Mouse (Mus musculus): ENCODE results near the gene Sntg2. TPM values are rescaled to one million over a fixed set of nuclear protein-coding genes. Genes with fewer than 3 reads are reported as not detected.

The Sntg2 gene
- total RNA-seq, 4 experiments from 2014 or later, result 0.34 to 0.41 TPM; not detected in 2

GRCm38 (mm10) chr12:30204457-30204856, 168.7 kb downstream of the Sntg2 start:
- no peak for DNase-seq (ENCODE audit: low spot score in 2 of 2)

GRCm38 (mm10) chr12:30202763-30203162, 170.4 kb downstream of the Sntg2 start:
- DNase-seq (ENCODE audit: low spot score in 2 of 2), result no peak

GRCm38 (mm10) chr12:30201031-30201430, 172.1 kb downstream of the Sntg2 start:
- no peak for DNase-seq (ENCODE audit: low spot score in 2 of 2)

- DNase-seq (ENCODE audit: low spot score in 2 of 2), result no peak
These were observed 172.6 kb downstream of the Sntg2 start for GRCm38 (mm10) chr12:30200621-30201020.

GRCm38 (mm10) chr12:30199735-30200134, 173.4 kb downstream of the Sntg2 start:
- DNase-seq (ENCODE audit: low spot score in 2 of 2), result no peak

- no peak for DNase-seq (ENCODE audit: low spot score in 2 of 2)
These were observed 174.9 kb downstream of the Sntg2 start for GRCm38 (mm10) chr12:30198250-30198649.

GRCm38 (mm10) chr12:30181721-30182120, 191.5 kb downstream of the Sntg2 start:
- DNase-seq (ENCODE audit: low spot score in 2 of 2), result no peak

GRCm38 (mm10) chr12:30179623-30180022, 193.6 kb downstream of the Sntg2 start:
- no peak for DNase-seq (ENCODE audit: low spot score in 2 of 2)

GRCm38 (mm10) chr12:30177966-30178365, 195.2 kb downstream of the Sntg2 start:
- no peak for DNase-seq (ENCODE audit: low spot score in 2 of 2)

GRCm38 (mm10) chr12:30177529-30177928, 195.6 kb downstream of the Sntg2 start:
- DNase-seq (ENCODE audit: low spot score in 2 of 2), result no peak

- no peak for DNase-seq (ENCODE audit: low spot score in 2 of 2)
These were observed 204.7 kb downstream of the Sntg2 start for GRCm38 (mm10) chr12:30168491-30168890.

- DNase-seq (ENCODE audit: low spot score in 2 of 2), result no peak
These were observed 208.6 kb downstream of the Sntg2 start for GRCm38 (mm10) chr12:30164538-30164937.

- no peak for DNase-seq (ENCODE audit: low spot score in 2 of 2)
These were observed 209.2 kb downstream of the Sntg2 start for GRCm38 (mm10) chr12:30164005-30164404.

GRCm38 (mm10) chr12:30161731-30162406, 211.3 kb downstream of the Sntg2 start:
- DNase-seq (ENCODE audit: low spot score in 2 of 2), result no peak

GRCm38 (mm10) chr12:30160475-30160874, 212.7 kb downstream of the Sntg2 start:
- DNase-seq (ENCODE audit: low spot score in 2 of 2), result no peak

- DNase-seq (ENCODE audit: low spot score in 2 of 2), result no peak
These were observed 213.4 kb downstream of the Sntg2 start for GRCm38 (mm10) chr12:30159788-30160187.

GRCm38 (mm10) chr12:30154079-30154673, 219.0 kb downstream of the Sntg2 start:
- DNase-seq (ENCODE audit: low spot score in 2 of 2), result no peak

GRCm38 (mm10) chr12:30142085-30142484, 231.1 kb downstream of the Sntg2 start:
- DNase-seq (ENCODE audit: low spot score in 2 of 2), result no peak

- DNase-seq (ENCODE audit: low spot score in 2 of 2), result no peak
These were observed 240.7 kb downstream of the Sntg2 start, which contains the start of gene Tpo for GRCm38 (mm10) chr12:30132524-30132923. Gene Tpo, minus strand, starts transcription at chr12:30132624.

- DNase-seq (ENCODE audit: low spot score in 2 of 2), result no peak
These were observed 243.8 kb downstream of the Sntg2 start for GRCm38 (mm10) chr12:30129411-30129716.

- DNase-seq (ENCODE audit: low spot score in 2 of 2), result peak; percentile 43 to 51
These were observed 244.4 kb downstream of the Sntg2 start for GRCm38 (mm10) chr12:30128561-30129410.
